Mouse (Mus musculus): ENCODE measurements around the gene Tex45.

GRCm38 (mm10) chr8:3522007-3522697 is 51.5 kb downstream of the Tex45 start:
- TF ChIP-seq POLR2A (IDR thresholded peaks at IDR 0.05; ENCODE audit: extremely low read depth, insufficient read depth, low read length) (no peak), CTCF (IDR thresholded peaks at IDR 0.05; ENCODE audit: low read depth, low read length) (no peak)
